Mouse (Mus musculus): Measurements from ENCODE around the gene Hmx1.

Hmx1 gene

GRCm38 (mm10) chr5:35388491-35389111 is at the start of gene Hmx1:
Gene Hmx1 (plus strand): TSS chr5:35389108.
- no peak for DNase-seq

- no peak for DNase-seq
Observed at GRCm38 (mm10) chr5:35345084-35345483, 43.8 kb upstream of the Hmx1 start.

GRCm38 (mm10) chr5:35348794-35349193 is 40.1 kb upstream of the Hmx1 start:
- peak; percentile 68 to 70 for DNase-seq

DNA sequence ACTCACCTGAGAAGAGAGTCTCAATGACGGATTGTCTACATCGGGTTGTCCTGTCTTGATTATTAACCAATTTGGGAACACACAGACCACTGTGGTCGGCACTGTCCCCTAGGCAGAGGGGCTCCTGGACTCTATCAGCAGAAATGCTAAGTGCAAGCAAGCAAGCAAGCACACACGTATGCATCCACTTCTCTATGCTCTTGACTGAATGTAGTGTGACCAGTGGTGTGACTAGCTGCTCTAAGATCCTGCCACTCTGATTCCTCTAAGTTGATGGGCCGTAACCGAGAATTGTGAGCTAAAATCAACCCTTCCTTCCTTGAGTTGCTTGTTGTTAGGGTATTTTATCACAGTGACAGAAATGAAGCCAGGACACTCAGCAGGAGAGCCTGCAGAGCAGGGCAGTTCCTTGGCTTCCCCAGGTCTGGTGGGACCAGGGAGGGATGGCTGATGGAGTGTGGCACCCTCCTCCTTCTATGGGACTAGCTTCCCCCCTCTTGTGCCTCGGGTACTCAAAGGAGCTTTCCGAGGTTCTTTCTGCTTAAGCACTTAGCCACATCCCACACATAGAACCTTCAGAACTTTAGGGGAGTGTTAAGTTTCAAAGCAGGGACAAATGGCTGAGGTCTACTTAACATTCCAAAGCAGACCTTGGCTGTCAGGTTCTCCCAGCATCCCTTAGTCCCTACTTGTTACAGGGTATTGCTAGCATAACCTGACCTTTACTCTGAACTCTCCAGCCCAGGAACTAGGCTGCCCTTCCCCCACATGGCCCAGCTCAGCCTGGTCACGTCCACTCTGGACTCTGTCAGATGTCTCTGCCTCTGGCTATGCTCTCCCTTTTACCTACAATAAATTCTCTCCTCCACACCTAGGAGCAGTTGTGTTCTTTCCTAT is 31.1 kb upstream of the Hmx1 start:
- no peak for DNase-seq

DNA sequence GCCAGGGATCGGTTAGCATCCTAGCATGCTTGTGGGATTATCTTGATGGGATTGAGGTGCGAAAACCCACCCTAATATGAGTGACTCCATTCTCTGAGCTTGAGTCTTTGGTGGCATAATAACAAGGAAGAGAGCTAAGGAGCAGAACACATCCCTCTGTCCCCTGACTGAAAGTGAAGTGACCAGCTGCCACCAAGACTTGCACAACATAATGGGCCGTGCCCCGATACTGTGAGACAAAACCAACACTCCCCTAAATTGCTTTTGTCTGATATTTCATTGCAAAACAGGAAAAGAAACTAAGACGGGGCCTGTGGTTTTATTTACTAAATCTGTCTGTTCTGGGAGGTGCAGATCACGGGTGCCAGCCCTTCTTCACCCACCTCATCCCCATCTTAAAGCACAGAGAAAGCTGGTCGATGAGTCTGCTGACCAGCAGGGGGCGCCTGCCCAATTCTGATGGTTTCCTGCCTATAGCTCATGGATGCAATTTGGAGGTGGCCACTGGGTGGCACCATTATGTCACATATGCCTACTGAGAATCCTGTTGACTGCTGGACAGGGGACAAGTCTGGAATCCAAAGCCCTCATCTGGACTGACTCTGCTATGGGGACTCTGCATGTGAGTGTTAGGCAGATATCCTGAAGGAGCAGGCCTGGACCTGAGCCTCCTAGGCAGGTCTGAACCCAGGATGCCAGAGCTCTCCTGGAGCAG is 27.2 kb upstream of the Hmx1 start:
- peak; percentile 91 for DNase-seq

DNA sequence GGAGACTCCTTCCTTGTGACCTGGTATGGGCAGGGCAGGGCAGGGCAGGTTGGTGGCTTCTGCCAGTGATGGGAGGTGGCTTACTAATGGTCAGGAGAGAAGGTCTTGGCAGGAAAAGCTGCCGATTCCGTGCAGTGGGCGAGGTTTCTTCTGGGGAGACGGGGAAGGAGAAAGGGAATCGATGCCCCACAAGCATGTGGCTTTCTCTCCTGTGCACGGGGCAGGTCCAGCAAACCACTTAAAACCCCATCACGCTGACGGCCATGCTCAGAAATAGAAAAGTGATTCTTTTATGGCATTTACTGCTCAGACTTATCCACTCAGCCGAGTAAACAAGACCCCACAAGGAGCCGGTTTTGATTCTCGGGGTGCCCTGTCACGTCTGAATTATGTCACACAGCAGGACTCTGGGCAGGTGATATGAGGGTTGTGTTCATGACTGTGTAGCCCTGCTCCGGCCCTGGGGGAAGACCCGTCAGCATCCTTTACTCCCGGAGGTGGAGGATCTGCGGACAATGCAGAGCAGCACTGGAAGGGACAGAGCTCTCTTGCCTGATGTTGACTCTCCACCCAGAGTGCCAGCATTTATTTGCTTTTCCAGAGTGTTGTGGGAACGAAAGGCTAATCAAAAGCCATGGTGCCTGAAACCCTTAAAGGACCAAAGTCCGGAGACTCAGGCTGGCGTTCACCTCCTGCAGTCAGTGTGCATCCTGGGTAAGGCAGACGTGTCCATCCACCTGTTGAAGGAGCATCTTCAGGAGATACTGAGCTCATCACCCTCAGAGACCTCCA is 22.5 kb upstream of the Hmx1 start:
- no peak for DNase-seq

GRCm38 (mm10) chr5:35368916-35369315 is 20.0 kb upstream of the Hmx1 start:
- DNase-seq, result no peak

DNA sequence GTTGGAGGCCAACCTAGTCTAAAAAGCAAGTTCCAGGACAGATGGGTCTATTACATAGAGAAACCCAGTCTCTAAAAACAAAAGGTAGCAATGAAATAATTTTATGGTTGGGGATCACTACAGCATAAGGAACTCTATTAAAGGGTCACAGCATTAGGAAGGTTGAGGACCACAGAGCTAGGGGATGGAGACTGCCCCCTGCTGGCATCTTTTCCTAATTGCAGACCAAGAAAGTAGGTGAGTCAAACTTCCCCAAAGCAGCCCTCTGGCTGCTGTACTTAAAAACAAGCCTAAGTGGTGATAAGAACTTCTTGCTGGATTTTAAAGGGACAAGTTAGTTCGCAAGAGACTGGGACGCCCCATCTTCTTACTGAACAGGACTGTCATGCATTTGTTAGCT is 9.8 kb upstream of the Hmx1 start:
- no peak for DNase-seq

DNA sequence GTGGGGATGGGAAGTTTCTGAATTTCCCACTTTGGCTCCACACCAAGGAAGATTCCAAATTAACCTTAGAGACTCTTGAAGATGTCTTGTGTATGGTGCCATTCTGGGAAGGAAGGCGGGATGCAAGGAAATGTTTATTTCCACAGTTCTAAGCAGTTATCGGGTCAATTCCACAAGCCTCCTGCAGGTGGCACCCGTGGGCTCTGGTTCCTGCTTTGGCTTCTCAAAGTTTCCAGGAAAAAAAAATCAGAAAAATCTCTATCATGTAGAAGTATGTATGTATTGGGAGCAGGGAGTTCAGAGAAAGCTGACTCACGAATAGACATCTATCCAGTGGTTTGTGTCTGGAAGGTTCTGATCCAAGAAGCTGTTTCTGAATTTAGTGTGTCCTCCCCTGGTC is 9.1 kb upstream of the Hmx1 start:
- peak; percentile 13 to 20 for DNase-seq

GRCm38 (mm10) chr5:35387834-35388490 is 946 bp upstream of the Hmx1 start:
- DNase-seq, result no peak

GRCm38 (mm10) chr5:35389441-35389840 is 533 bp downstream of the Hmx1 start:
- no peak for DNase-seq

GRCm38 (mm10) chr5:35389915-35390314 is 1.0 kb downstream of the Hmx1 start:
- DNase-seq, result no peak

DNA sequence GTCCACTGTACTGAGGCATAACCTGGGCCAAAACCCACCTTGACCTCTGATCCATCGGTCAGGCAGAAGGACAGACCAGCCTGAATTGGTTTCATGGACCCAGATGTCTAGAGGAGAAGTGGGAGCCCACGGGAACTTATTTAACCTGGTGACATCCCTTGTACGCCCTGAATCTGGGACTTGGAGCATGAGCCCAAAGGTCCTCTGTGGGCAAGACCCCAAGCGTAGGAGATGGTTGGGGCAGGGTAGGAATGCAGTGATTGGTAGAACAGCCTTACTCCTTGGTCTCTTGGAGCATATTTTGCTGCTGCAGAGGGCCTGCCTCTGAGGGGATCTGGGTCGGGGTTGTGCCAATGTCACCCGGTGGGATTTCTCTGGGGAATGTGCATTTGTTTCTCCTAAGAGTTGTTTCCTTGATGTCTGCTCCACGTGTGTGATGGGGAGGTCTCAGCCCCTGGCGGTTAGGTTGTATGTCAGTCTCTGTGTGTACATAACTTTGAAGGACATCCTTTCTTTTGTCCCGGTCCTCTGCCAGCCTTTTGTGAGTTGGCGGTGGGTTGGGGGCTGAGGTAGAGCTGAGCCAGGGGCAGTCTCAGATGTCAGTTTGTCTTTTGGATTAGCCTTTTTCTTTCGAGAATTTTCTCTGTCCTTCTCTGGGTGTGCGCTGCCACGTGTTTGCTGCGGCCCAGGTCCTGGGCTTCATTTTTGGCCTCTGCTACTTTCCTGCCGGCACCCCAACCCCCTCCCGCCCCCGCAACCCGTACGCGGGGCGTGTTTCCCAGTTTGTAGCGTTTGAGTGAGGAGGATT is 2.1 kb downstream of the Hmx1 start:
- DNase-seq, result no peak

DNA sequence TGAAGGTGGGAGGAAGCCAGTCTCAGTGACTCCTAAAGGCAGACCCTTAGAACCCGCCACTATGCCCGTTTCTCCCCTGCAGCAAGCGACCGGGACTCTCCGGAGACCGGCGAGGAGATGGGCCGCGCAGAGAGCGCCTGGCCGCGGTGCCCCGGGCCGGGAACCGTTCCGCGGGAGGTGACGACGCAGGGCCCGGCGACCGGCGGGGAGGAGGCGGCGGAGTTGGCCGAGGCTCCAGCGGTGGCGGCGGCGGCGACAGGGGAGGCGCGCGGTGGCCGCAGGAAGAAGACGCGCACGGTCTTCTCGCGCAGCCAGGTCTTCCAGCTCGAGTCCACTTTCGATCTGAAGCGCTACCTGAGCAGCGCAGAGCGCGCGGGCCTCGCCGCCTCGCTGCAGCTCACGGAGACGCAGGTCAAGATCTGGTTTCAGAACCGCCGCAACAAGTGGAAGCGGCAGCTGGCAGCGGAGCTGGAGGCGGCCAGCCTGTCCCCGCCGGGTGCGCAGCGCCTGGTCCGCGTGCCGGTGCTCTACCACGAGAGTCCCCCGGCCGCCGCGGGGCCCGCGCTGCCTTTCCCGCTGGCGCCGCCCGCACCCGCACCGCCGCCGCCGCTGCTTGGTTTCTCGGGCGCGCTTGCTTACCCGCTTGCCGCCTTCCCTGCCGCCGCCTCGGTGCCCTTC is 2.9 kb downstream of the Hmx1 start:
- no peak for DNase-seq

GRCm38 (mm10) chr5:35392334-35392695 is 3.4 kb downstream of the Hmx1 start:
- DNase-seq, result no peak

DNA sequence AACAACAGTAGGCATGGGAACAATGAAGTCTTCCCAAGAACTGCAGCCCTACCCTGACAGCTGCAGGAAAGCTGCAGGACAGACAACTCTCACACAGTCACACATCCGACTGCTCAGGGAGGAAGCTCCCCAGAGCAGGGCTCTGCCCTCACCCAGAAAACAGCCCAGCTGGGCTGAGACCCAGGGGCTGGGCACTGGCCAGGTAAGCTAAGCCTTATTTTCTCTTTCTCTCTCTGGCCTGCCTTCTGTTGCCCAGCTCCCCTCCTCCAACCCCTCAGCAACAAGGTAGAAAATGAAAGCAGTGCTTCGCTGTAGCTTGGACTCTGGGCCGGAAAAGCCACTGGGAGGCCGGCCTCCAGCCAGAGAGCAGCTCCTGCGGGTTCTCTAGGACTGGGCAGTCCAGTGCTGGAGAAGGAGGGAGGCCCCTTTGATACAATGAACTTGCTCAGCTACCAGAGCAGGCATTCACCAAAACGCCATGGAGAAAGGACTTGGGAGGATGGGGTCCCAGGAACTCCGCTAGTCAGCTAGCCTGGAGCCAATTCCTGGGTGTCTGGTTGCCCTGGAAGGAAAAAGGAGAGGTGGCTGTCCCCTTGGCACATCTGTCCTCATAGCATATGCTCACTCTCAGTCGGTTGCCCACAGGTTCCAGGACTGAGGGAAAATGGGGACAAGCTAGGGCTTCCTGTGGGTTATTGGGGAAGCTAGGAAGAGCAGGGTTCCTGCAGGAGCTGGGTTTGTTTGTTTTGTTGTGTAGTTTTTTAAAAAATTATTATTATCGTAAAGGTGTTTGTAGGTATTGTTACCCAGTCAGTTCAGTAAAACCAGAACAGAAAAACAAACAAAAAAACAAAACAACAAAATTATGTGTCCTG is 6.9 kb downstream of the Hmx1 start:
- DNase-seq, result no peak

DNA sequence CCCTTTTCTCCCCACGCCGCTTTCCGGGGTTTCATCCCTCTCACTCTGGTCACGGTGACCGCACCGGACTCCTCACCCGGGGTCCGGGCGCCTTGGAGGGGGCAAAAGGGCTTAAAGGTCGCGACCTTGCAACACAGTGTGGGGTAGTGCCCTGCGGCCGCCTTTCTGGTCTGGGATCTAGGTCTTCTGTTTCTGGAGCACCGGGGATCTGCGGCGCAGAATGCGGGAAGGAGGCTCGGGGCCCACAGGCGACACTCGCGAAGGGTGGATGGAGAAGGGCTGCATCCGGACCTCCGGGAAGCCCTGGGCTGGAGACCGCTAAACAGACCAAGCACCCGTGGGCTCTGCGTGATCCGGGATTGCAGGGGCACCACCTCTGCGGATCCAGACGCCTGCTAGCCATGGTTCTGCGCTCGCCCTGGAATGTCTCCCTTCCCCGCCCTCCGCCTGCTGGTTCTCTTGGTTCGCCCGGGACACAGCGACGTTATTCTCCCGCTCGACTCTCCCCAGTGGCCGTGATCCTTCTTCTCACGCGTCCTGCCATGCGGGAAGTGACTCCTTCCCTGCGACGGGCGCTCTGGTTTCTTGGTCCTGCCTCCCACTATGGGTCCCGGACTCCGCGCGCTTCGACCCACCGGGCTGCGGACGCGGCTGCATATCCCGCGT is 8.2 kb downstream of the Hmx1 start:
- no peak for DNase-seq

- no peak for DNase-seq
Observed at GRCm38 (mm10) chr5:35397642-35398309, 8.9 kb downstream of the Hmx1 start.

Data from B cell, adult 2 months (primary cell).